Mouse (Mus musculus) stomach, postnatal 0 days (tissue): Measurements from ENCODE around the gene Itpr3.

Source experiments
- CTCF ChIP-seq: IDR thresholded peaks from 2 replicates; pipeline ENCODE4 v1.5.1; 2016; ENCODE audit warnings: antibody characterized with exemption, low read depth, mild to moderate bottlenecking, moderate library complexity
- EP300 ChIP-seq: optimal IDR thresholded peaks from 2 replicates; pipeline ENCODE3; 2016; ENCODE audit warnings: antibody characterized with exemption

GRCm38 (mm10) chr17:27146323-27146923 is 89.3 kb downstream of the Itpr3 start:
- TF ChIP-seq EP300 (no peak), CTCF (no peak)
